Mouse (Mus musculus): ENCODE measurements around the gene Pspn. TPM values are rescaled to one million over a fixed set of nuclear protein-coding genes. Genes with fewer than 3 reads are reported as not detected.
A peak's percentile ranks its signal among the peaks of the same experiment; 100 is the strongest.

Gene Pspn
- polyA plus RNA-seq, 1 experiment from 2014 or later: 0.29 TPM

GRCm38 (mm10) chr17:56976531-56977390 is 23.1 kb downstream of the Pspn start:
- WGBS (ENCODE audit: insufficient replicate concordance): 52% methylated on average over 8 of the region's 8 CpGs
- no peaks in the 10 kb centered on the region for H3K36me3 ChIP-seq
- no peak overlapping the region for H3K27ac ChIP-seq
- H3K4me3 ChIP-seq: no peak overlapping the region
- peaks cover 5% of the 10 kb centered on the region for H3K27me3 ChIP-seq (replicated peaks)
- H3K9me3 ChIP-seq (replicated peaks): no peaks in the 10 kb centered on the region
- peaks cover 16% of the 10 kb centered on the region for H3K4me1 ChIP-seq
- no peak overlapping the region for H3K4me2 ChIP-seq
- no peak for ATAC-seq
- no peak overlapping the region for H3K9ac ChIP-seq

GRCm38 (mm10) chr17:56975391-56975790 is 24.4 kb downstream of the Pspn start:
- no peak for ATAC-seq
- Histone ChIP-seq H3K4me2 (no peak overlapping the region), H3K9me3 (replicated peaks) (no peaks in the 10 kb centered on the region), H3K9ac (no peak overlapping the region), H3K27ac (no peak overlapping the region), H3K4me3 (no peak overlapping the region), H3K36me3 (no peaks in the 10 kb centered on the region), H3K27me3 (replicated peaks) (peaks cover 17% of the 10 kb centered on the region), H3K4me1 (peaks cover 16% of the 10 kb centered on the region)
- 63% methylated on average over 3 of the region's 3 CpGs for WGBS (ENCODE audit: insufficient replicate concordance)

GRCm38 (mm10) chr17:56974708-56975240 is 25.0 kb downstream of the Pspn start:
- peaks cover 22% of the 10 kb centered on the region for H3K27me3 ChIP-seq (replicated peaks)
- peaks cover 12% of the 10 kb centered on the region for H3K4me1 ChIP-seq
- no peak overlapping the region for H3K9ac ChIP-seq
- no peak for ATAC-seq
- no peak overlapping the region for H3K4me2 ChIP-seq
- 69% methylated on average over 5 of the region's 5 CpGs for WGBS (ENCODE audit: insufficient replicate concordance)
- H3K27ac ChIP-seq: no peak overlapping the region
- no peaks in the 10 kb centered on the region for H3K36me3 ChIP-seq
- H3K9me3 ChIP-seq (replicated peaks): no peaks in the 10 kb centered on the region
- no peak overlapping the region for H3K4me3 ChIP-seq

- Histone ChIP-seq H3K36me3 (no peaks in the 10 kb centered on the region), H3K9me3 (replicated peaks) (no peaks in the 10 kb centered on the region), H3K4me1 (peaks cover 12% of the 10 kb centered on the region), H3K4me2 (no peak overlapping the region), H3K9ac (no peak overlapping the region), H3K4me3 (no peak overlapping the region), H3K27me3 (replicated peaks) (peaks cover 29% of the 10 kb centered on the region), H3K27ac (no peak overlapping the region)
- 54% methylated on average over 13 of the region's 14 CpGs for WGBS (ENCODE audit: insufficient replicate concordance)
- no peak for ATAC-seq
Observed at GRCm38 (mm10) chr17:56973956-56974707, 25.7 kb downstream of the Pspn start.

- no peaks in the 10 kb centered on the region for H3K36me3 ChIP-seq
- no peaks in the 10 kb centered on the region for H3K9me3 ChIP-seq (replicated peaks)
- no peak overlapping the region for H3K27ac ChIP-seq
- no peak overlapping the region for H3K4me2 ChIP-seq
- peaks cover 6% of the 10 kb centered on the region for H3K4me1 ChIP-seq
- peaks cover 29% of the 10 kb centered on the region for H3K27me3 ChIP-seq (replicated peaks)
- H3K4me3 ChIP-seq: no peak overlapping the region
- 42% methylated on average over 5 of the region's 5 CpGs for WGBS (ENCODE audit: insufficient replicate concordance)
- no peak for ATAC-seq
- no peak overlapping the region for H3K9ac ChIP-seq
Observed at GRCm38 (mm10) chr17:56970081-56970480, 29.7 kb downstream of the Pspn start.

GRCm38 (mm10) chr17:56969321-56969720 is 30.5 kb downstream of the Pspn start:
- H3K9me3 ChIP-seq (replicated peaks): no peaks in the 10 kb centered on the region
- no peaks in the 10 kb centered on the region for H3K36me3 ChIP-seq

GRCm38 (mm10) chr17:56963646-56964045 is 36.2 kb downstream of the Pspn start:
- Histone ChIP-seq H3K9me3 (replicated peaks) (no peaks in the 10 kb centered on the region), H3K4me1 (no peaks in the 10 kb centered on the region), H3K9ac (no peak overlapping the region), H3K27ac (no peak overlapping the region), H3K4me2 (no peak overlapping the region), H3K27me3 (replicated peaks) (peaks cover 33% of the 10 kb centered on the region), H3K4me3 (no peak overlapping the region), H3K36me3 (no peaks in the 10 kb centered on the region)
- 59% methylated on average over 6 of the region's 6 CpGs for WGBS (ENCODE audit: insufficient replicate concordance)
- ATAC-seq: no peak

More at GRCm38 (mm10) chr17:56969321-56969720, 30.5 kb downstream of the Pspn start:
- 44% methylated on average over 3 of the region's 3 CpGs for WGBS (ENCODE audit: insufficient replicate concordance)
- Histone ChIP-seq H3K4me3 (no peak overlapping the region), H3K27ac (no peak overlapping the region), H3K27me3 (replicated peaks) (peaks cover 31% of the 10 kb centered on the region), H3K9ac (no peak overlapping the region), H3K4me2 (no peak overlapping the region), H3K4me1 (peaks cover 1% of the 10 kb centered on the region)
- ATAC-seq: no peak

GRCm38 (mm10) chr17:56962642-56963405 is 37.0 kb downstream of the Pspn start:
- Histone ChIP-seq H3K27ac (no peak overlapping the region), H3K27me3 (replicated peaks) (peaks cover 33% of the 10 kb centered on the region), H3K9ac (no peak overlapping the region), H3K36me3 (no peaks in the 10 kb centered on the region), H3K4me1 (peaks cover 8% of the 10 kb centered on the region), H3K4me2 (no peak overlapping the region), H3K4me3 (no peak overlapping the region), H3K9me3 (replicated peaks) (no peaks in the 10 kb centered on the region)
- no peak for ATAC-seq
- WGBS (ENCODE audit: insufficient replicate concordance): 45% methylated on average over 5 of the region's 5 CpGs

GRCm38 (mm10) chr17:56961880-56962279 is 37.9 kb downstream of the Pspn start:
- Histone ChIP-seq H3K36me3 (no peaks in the 10 kb centered on the region), H3K4me2 (no peak overlapping the region), H3K27me3 (replicated peaks) (peaks cover 33% of the 10 kb centered on the region), H3K4me1 (peaks cover 15% of the 10 kb centered on the region), H3K27ac (no peak overlapping the region), H3K9me3 (replicated peaks) (no peaks in the 10 kb centered on the region), H3K9ac (no peak overlapping the region), H3K4me3 (no peak overlapping the region)
- 78% methylated on average over 4 of the region's 4 CpGs for WGBS (ENCODE audit: insufficient replicate concordance)
- ATAC-seq: no peak

GRCm38 (mm10) chr17:56958667-56959066 is 41.2 kb downstream of the Pspn start:
- no peaks in the 10 kb centered on the region for H3K36me3 ChIP-seq
- H3K4me3 ChIP-seq: no peak overlapping the region
- H3K4me2 ChIP-seq: peak overlapping the region; percentile 48; the same call in 1 of the 2 replicates
- 56% methylated on average over 4 of the region's 4 CpGs for WGBS (ENCODE audit: insufficient replicate concordance)
- H3K27ac ChIP-seq: no peak overlapping the region
- H3K4me1 ChIP-seq: peaks cover 15% of the 10 kb centered on the region
- peaks cover 47% of the 10 kb centered on the region for H3K27me3 ChIP-seq (replicated peaks)
- H3K9ac ChIP-seq: no peak overlapping the region
- ATAC-seq: no peak
- H3K9me3 ChIP-seq (replicated peaks): no peaks in the 10 kb centered on the region

- H3K27ac ChIP-seq: peak overlapping the region; percentile 61; the same call in 1 of the 2 replicates
- H3K4me1 ChIP-seq: peaks cover 15% of the 10 kb centered on the region
- H3K4me3 ChIP-seq: no peak overlapping the region
- 13% methylated on average over 11 of the region's 11 CpGs for WGBS (ENCODE audit: insufficient replicate concordance)
- H3K9me3 ChIP-seq (replicated peaks): no peaks in the 10 kb centered on the region
- H3K9ac ChIP-seq: no peak overlapping the region
- peak overlapping the region; percentile 48 for H3K4me2 ChIP-seq
- peak; percentile 97 for ATAC-seq
- H3K36me3 ChIP-seq: no peaks in the 10 kb centered on the region
- H3K27me3 ChIP-seq (replicated peaks): peaks cover 47% of the 10 kb centered on the region
Observed at GRCm38 (mm10) chr17:56957763-56958429, 41.9 kb downstream of the Pspn start.
